Mouse (Mus musculus) CH12.LX (cell line): Measurements from ENCODE around the gene Vsir.

Experiments
- CHD2 ChIP-seq: IDR thresholded peaks from 2 replicates; pipeline ENCODE4 v1.6.1; 2011; ENCODE audit warnings: low read length, improper control_type of control experiment
- CTCF ChIP-seq, 2 experiments: IDR thresholded peaks in 1 of 2; conservative IDR thresholded peaks in 1 of 2; 2 replicates each; pipeline ENCODE4 v1.5.1; 2011 to 2012; ENCODE audit warnings: low read depth in 2 of 2, low read length in 2 of 2, improper control_type of control experiment in 1 of 2, inconsistent platforms in 1 of 2, mild to moderate bottlenecking in 1 of 2, moderate library complexity in 1 of 2
- E2F4 ChIP-seq: IDR thresholded peaks from 2 replicates; pipeline ENCODE4 v1.6.1; 2011; ENCODE audit warnings: low read depth, low read length, improper control_type of control experiment; ENCODE audit not compliant: insufficient replicate concordance
- EP300 ChIP-seq: IDR thresholded peaks from 2 replicates; pipeline ENCODE4 v1.6.1; 2011; ENCODE audit warnings: low read length, improper control_type of control experiment
- ETS1 ChIP-seq: conservative IDR thresholded peaks from 2 replicates; pipeline ENCODE4 v1.6.1; 2012; ENCODE audit warnings: low read depth, mild to moderate bottlenecking, inconsistent platforms, low read length, improper control_type of control experiment, moderate library complexity
- HCFC1 ChIP-seq: IDR thresholded peaks from 2 replicates; pipeline ENCODE4 v1.6.1; 2012; ENCODE audit warnings: low read depth, mild to moderate bottlenecking, inconsistent platforms, low read length, improper control_type of control experiment
- MAX ChIP-seq: IDR thresholded peaks from 2 replicates; pipeline ENCODE4 v1.6.1; 2011; ENCODE audit warnings: low read length, improper control_type of control experiment
- MAZ ChIP-seq: IDR thresholded peaks from 2 replicates; pipeline ENCODE4 v1.6.1; 2012; ENCODE audit warnings: low read depth, mild to moderate bottlenecking, inconsistent platforms, low read length, improper control_type of control experiment, moderate library complexity
- MYC ChIP-seq: IDR thresholded peaks from 2 replicates; pipeline ENCODE4 v1.6.1; 2011; ENCODE audit warnings: low read depth, mild to moderate bottlenecking, improper control_type of control experiment, low read length
- PAX5 ChIP-seq: IDR thresholded peaks from 2 replicates; pipeline ENCODE4 v1.6.1; 2012; ENCODE audit warnings: low read length, inconsistent platforms, mixed read lengths
- POLR2A ChIP-seq: IDR thresholded peaks from 2 replicates; pipeline ENCODE4 v1.6.1; 2011; ENCODE audit warnings: low read depth, mild to moderate bottlenecking, improper control_type of control experiment, low read length
- SIN3A ChIP-seq: IDR thresholded peaks from 2 replicates; pipeline ENCODE4 v1.6.1; 2012; ENCODE audit warnings: low read length, improper control_type of control experiment, inconsistent platforms
- ZC3H11A ChIP-seq: IDR thresholded peaks from 2 replicates; pipeline ENCODE4 v1.6.1; 2012; ENCODE audit warnings: low read depth, mild to moderate bottlenecking, inconsistent platforms, low read length, improper control_type of control experiment

DNA sequence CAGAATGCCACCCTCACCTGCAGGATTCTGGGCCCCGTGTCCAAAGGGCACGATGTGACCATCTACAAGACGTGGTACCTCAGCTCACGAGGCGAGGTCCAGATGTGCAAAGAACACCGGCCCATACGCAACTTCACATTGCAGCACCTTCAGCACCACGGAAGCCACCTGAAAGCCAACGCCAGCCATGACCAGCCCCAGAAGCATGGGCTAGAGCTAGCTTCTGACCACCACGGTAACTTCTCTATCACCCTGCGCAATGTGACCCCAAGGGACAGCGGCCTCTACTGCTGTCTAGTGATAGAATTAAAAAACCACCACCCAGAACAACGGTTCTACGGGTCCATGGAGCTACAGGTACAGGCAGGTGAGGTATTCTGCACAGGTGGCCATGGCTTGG is 11.2 kb downstream of the Vsir start:
- TF ChIP-seq CTCF (conservative IDR thresholded peaks at IDR 0.05 in 1 of 2, IDR thresholded peaks at IDR 0.05 in 1 of 2; ENCODE audit: low read depth in 2 of 2, low read length in 2 of 2) = no peak
- no peak for TF ChIP-seq POLR2A
- no peak for TF ChIP-seq HCFC1
- TF ChIP-seq ETS1 = no peak
- no peak for TF ChIP-seq MYC
- TF ChIP-seq EP300 = no peak
- TF ChIP-seq CHD2 = no peak
- no peak for TF ChIP-seq MAZ
- no peak for TF ChIP-seq SIN3A
- TF ChIP-seq E2F4 = no peak
- no peak for TF ChIP-seq MAX
- no peak for TF ChIP-seq ZC3H11A
- no peak for TF ChIP-seq PAX5
